Mouse (Mus musculus) ES-E14 (cell line): ENCODE measurements around the gene Tbc1d2.

ENCODE experiments used
- CHD2 ChIP-seq: IDR thresholded peaks from 2 replicates; pipeline ENCODE4 v1.6.1; 2014; ENCODE audit warnings: mild to moderate bottlenecking, low read depth, low read length, inconsistent platforms
- ZNF384 ChIP-seq: IDR thresholded peaks from 2 replicates; pipeline ENCODE4 v1.6.1; 2012; ENCODE audit warnings: low read depth, low read length, inconsistent platforms

GRCm38 (mm10) chr4:46611181-46611580 lies 38.8 kb downstream of the Tbc1d2 start:
- TF ChIP-seq ZNF384, result no peak
- TF ChIP-seq CHD2, result no peak
